Mouse (Mus musculus) heart, adult 2 months (tissue): ENCODE measurements around the gene Ttyh2.

ENCODE experiments used
- CTCF ChIP-seq: fragments of 200-600 bp; IDR thresholded peaks from 2 replicates; pipeline ENCODE4 v1.8.1; 2022; ENCODE audit warnings: antibody characterized with exemption, mild to moderate bottlenecking, moderate library complexity
- POLR2A ChIP-seq: fragments of 200-500 bp; IDR thresholded peaks from 2 replicates; pipeline ENCODE4 v1.6.1; 2011; ENCODE audit warnings: mild to moderate bottlenecking, low read depth, low read length, control low read depth; ENCODE audit not compliant: insufficient read depth

DNA sequence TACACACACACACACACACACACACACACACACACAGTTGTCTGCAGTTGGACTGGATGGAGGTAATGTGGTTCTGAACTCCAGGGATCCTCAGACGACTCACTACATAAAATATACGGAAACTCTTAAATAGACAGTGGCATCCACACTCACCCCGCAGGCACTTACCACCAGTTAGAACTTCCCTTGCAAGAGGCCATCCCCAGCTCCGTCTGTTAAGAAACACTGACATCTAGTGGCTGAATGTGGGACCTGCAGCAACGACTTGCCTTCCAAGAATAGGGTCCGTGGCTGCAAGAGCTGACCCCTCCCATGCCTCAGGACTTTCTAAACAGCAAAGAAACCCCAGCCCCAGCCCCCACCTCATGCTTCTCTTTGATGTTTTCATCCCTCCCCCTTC lies 38.9 kb upstream of the Ttyh2 start:
- TF ChIP-seq CTCF (peak; percentile 94), POLR2A (no peak)
